Mouse (Mus musculus) spleen, embryonic (tissue): ENCODE data around the gene Rpp40.

Source experiments
- CTCF ChIA-PET: fragments of 350-600 bp; sonication (Branson Sonifier 250); formaldehyde crosslinking; loops from one replicate; lab custom pipeline; 2022; lab: Charles Lee

Gene Rpp40

DNA sequence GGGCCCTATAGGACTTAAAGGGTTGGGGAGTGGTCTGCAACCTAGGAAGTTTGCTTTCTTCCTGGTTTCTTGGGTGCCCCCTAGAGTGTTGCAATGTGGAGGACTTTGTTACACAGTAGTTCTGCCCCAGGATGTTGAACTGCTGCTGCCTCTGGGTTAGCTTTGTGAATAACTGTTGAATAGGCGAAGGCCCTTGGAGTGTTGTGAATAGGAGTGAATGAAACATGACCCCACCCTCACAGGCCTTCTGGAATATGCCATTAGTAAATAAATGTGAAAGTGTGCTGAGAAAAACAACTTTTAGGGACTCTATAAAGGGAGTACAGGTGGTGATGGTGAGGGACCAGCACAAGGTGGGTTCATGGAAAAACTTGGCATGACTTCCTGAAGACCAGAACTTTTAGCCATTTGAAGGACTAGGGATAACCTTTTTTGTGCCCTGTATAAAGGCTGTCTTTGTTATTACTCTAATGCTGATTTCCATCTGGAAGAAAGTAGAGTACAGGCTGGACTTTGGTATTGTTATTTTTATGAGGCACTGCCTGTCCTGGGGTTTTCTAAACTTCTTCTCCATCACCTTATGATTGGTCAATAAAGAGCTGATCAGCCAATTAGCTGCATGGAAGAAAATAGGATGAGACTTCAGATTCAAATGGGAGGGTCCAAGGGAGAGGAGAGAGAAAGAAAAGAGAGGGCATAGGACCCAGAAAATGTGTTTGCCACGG is 53.1 kb downstream of the Rpp40 start:
- CTCF ChIA-PET: no interaction called here

DNA sequence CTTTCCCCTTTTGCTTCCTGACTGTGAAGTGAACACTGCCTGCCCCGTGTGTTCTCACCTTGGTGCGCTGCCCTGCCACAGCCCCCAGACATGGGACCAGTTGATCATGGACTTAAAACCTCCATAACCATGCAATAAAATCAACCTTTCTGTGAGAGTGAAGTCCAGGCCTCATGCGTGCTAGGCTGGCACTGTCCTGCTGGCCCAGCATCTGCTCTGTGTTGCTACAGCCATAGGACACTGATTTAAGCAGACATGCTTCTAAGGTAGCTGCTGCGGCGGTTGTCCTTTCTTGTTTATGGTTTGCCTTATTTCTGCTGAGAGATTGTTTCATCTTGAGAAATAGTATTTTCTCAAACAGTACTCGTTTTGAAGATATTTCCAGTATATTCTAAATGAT is 54.6 kb downstream of the Rpp40 start:
- CTCF ChIA-PET: no interaction called here

DNA sequence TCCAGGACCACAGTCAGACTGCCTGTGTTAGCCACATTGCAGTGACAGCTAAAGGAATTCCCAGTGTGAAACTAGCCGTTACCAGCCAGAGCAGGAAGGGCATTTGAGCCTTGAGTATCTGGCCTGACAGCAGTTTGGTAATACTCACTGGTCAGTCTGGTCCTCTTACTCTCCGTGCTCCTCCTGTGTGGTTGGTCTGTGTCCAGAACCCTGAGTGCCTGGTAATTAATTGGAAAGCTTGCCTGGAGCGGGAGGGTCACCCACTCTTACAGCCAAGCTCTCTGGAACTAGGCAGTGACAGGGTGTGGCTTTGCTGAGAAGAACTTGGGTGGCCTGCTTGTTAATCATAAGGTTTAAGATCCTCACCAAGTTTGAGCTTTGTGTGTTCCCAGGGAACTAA is 57.5 kb downstream of the Rpp40 start:
- CTCF ChIA-PET: no interaction called here

DNA sequence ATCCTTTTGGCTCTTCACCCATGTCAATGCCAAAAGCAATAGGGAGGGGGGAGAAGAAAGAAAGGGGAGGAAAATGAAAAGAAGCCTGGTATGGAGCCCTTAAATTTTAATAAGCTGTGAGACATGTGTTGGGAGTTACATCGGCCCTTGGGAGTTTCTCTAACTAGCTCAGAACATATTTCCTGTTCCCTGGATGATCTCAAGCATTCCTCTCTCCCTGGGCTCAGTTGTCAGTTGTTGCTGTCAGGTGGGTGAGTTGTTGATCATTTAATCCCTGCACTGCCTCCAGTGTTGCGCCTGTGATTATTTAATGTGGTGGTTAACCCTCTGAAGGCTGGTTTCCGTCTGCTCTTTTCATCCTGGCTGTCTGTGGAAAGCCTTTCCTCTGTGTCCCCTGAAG is 60.9 kb downstream of the Rpp40 start:
- CTCF ChIA-PET: interaction anchor here (0.7 kb wide), 1 partner anchor 34 kb away, joined by 5 read pairs; no protein-coding TSS in a partner anchor
